Mouse (Mus musculus) heart, embryonic 12.5 days (tissue): ENCODE measurements around the gene Tnnc1. TPM values are rescaled to one million over a fixed set of nuclear protein-coding genes. Genes with fewer than 3 reads are reported as not detected.

ENCODE experiments used
- ATAC-seq: fragments of 200-750 bp; cut with Nextera tagmentation; 2 replicates; pipeline ENCODE4 v1.8.0; 2017; ENCODE audit warnings: moderate TSS enrichment, moderate library complexity; ENCODE audit not compliant: insufficient number of reproducible peaks, low FRiP score
- H3K27ac ChIP-seq: fragments of 300-500 bp; sonication (generic); 2 replicates; pipeline ENCODE4 v1.5.1; 2016; ENCODE audit warnings: mild to moderate bottlenecking, moderate library complexity; ENCODE audit not compliant: poor library complexity, severe bottlenecking
- H3K27me3 ChIP-seq: fragments of 300-500 bp; sonication (generic); replicated peaks from 2 replicates; pipeline ENCODE4 v1.6.1; 2016; ENCODE audit warnings: mild to moderate bottlenecking, moderate library complexity
- H3K36me3 ChIP-seq: fragments of 300-500 bp; sonication (generic); 2 replicates; pipeline ENCODE4 v1.6.1; 2016; ENCODE audit warnings: mild to moderate bottlenecking, moderate library complexity
- H3K4me1 ChIP-seq: fragments of 300-500 bp; sonication (generic); replicated peaks from 2 replicates; pipeline ENCODE4 v1.6.1; 2016; ENCODE audit warnings: mild to moderate bottlenecking
- H3K4me2 ChIP-seq: fragments of 300-500 bp; sonication (generic); 2 replicates; pipeline ENCODE4 v1.6.1; 2016; ENCODE audit warnings: mild to moderate bottlenecking, moderate library complexity
- H3K4me3 ChIP-seq: fragments of 300-500 bp; sonication (generic); 2 replicates; pipeline ENCODE4 v1.5.1; 2016; ENCODE audit warnings: mild to moderate bottlenecking
- H3K9ac ChIP-seq: fragments of 300-500 bp; sonication (generic); 2 replicates; pipeline ENCODE4 v1.6.1; 2016; ENCODE audit warnings: mild to moderate bottlenecking, moderate library complexity
- H3K9me3 ChIP-seq: fragments of 300-500 bp; sonication (generic); replicated peaks from 2 replicates; pipeline ENCODE4 v1.6.1; 2016; ENCODE audit warnings: mild to moderate bottlenecking, moderate library complexity
- WGBS: fragments of 180-500 bp; shearing (Covaris S2); methylation state at CpG from one replicate; pipeline ENCODE4 v1.1.7; 2016; 5-methylcytosine and 5-hydroxymethylcytosine counted together
- polyA plus RNA-seq: library from polyadenylated mRNA; unstranded; fragments of >200 nt; fragmentation: Nextera tagmentation; extraction: Ambion mirVana; gene quantifications from 2 replicates; pipeline ENCODE4 v1.2.1, GENCODE M21; 2016

The Tnnc1 gene
- polyA plus RNA-seq, result 3,183 and 3,245 TPM in 2 replicates

GRCm38 (mm10) chr14:31208084-31208483, at the start of gene Tnnc1:
Tnnc1 (plus strand) TSS chr14:31208312.
- Histone ChIP-seq H3K9ac (peak within 1 kb of the TSS; percentile 98), H3K27ac (peak within 1 kb of the TSS; percentile 98), H3K4me1 (peaks cover 56% of the 10 kb centered on the region), H3K4me3 (peak within 1 kb of the TSS; percentile 89), H3K27me3 (no peaks in the 10 kb centered on the region), H3K36me3 (peaks cover 49% of the 10 kb centered on the region), H3K9me3 (no peaks in the 10 kb centered on the region), H3K4me2 (peak within 1 kb of the TSS; percentile 96)
- 56% methylated on average over 2 of the region's 2 CpGs for WGBS
- ATAC-seq, result no peak

GRCm38 (mm10) chr14:31160196-31161150, 47.6 kb upstream of the Tnnc1 start:
- H3K27me3 ChIP-seq, result no peaks in the 10 kb centered on the region
- ATAC-seq, result no peak
- H3K27ac ChIP-seq, result no peak overlapping the region
- H3K4me2 ChIP-seq, result 0 out of 2 replicates have a peak overlapping the region, but pooled peaks have one; percentile 4
- H3K9me3 ChIP-seq, result no peaks in the 10 kb centered on the region
- H3K4me1 ChIP-seq, result peaks cover 42% of the 10 kb centered on the region
- 65% methylated on average over 27 of the region's 27 CpGs for WGBS
- H3K4me3 ChIP-seq, result no peak overlapping the region
- H3K9ac ChIP-seq, result no peak overlapping the region
- H3K36me3 ChIP-seq, result peaks cover 17% of the 10 kb centered on the region

GRCm38 (mm10) chr14:31161191-31161590, 46.9 kb upstream of the Tnnc1 start:
- no peak for ATAC-seq
- WGBS, result 87% methylated on average over 7 of the region's 7 CpGs
- H3K9me3 ChIP-seq, result no peaks in the 10 kb centered on the region
- H3K27ac ChIP-seq, result no peak overlapping the region
- no peak overlapping the region for H3K9ac ChIP-seq
- no peak overlapping the region for H3K4me2 ChIP-seq
- peaks cover 14% of the 10 kb centered on the region; the same call in 1 of the 2 replicates for H3K36me3 ChIP-seq
- peaks cover 50% of the 10 kb centered on the region for H3K4me1 ChIP-seq
- no peaks in the 10 kb centered on the region for H3K27me3 ChIP-seq
- H3K4me3 ChIP-seq, result no peak overlapping the region

GRCm38 (mm10) chr14:31161638-31162037, 46.5 kb upstream of the Tnnc1 start:
- Histone ChIP-seq H3K9me3 (no peaks in the 10 kb centered on the region), H3K36me3 (peaks cover 14% of the 10 kb centered on the region; the same call in 1 of the 2 replicates), H3K27ac (no peak overlapping the region), H3K4me1 (peaks cover 54% of the 10 kb centered on the region), H3K27me3 (no peaks in the 10 kb centered on the region), H3K4me3 (no peak overlapping the region), H3K4me2 (no peak overlapping the region), H3K9ac (no peak overlapping the region)
- ATAC-seq, result no peak
- WGBS, result 79% methylated on average over 10 of the region's 10 CpGs

GRCm38 (mm10) chr14:31164067-31164466, 44.0 kb upstream of the Tnnc1 start:
- peaks cover 9% of the 10 kb centered on the region; the same call in 1 of the 2 replicates for H3K36me3 ChIP-seq
- 0 out of 2 replicates have a peak, but pooled peaks have one; percentile 13 for ATAC-seq
- peak overlapping the region; percentile 22; the same call in 1 of the 2 replicates for H3K27ac ChIP-seq

GRCm38 (mm10) chr14:31165010-31165409, 43.1 kb upstream of the Tnnc1 start:
- no peak overlapping the region for H3K4me2 ChIP-seq
- peaks cover 8% of the 10 kb centered on the region for H3K36me3 ChIP-seq
- WGBS, result 63% methylated on average over 2 of the region's 2 CpGs
- H3K4me1 ChIP-seq, result peaks cover 68% of the 10 kb centered on the region
- H3K4me3 ChIP-seq, result no peak overlapping the region
- no peak overlapping the region for H3K9ac ChIP-seq
- no peak overlapping the region for H3K27ac ChIP-seq
- no peaks in the 10 kb centered on the region for H3K9me3 ChIP-seq
- ATAC-seq, result no peak
- no peaks in the 10 kb centered on the region for H3K27me3 ChIP-seq

More at GRCm38 (mm10) chr14:31164067-31164466, 44.0 kb upstream of the Tnnc1 start:
- no peaks in the 10 kb centered on the region for H3K27me3 ChIP-seq
- H3K9me3 ChIP-seq, result no peaks in the 10 kb centered on the region
- WGBS, result 27% methylated on average over 8 of the region's 8 CpGs
- no peak overlapping the region for H3K4me3 ChIP-seq
- H3K4me2 ChIP-seq, result peak overlapping the region; percentile 0; the same call in 1 of the 2 replicates
- H3K9ac ChIP-seq, result no peak overlapping the region
- peaks cover 68% of the 10 kb centered on the region for H3K4me1 ChIP-seq

GRCm38 (mm10) chr14:31165458-31165857, 42.7 kb upstream of the Tnnc1 start:
- Histone ChIP-seq H3K27me3 (no peaks in the 10 kb centered on the region), H3K27ac (no peak overlapping the region), H3K9me3 (no peaks in the 10 kb centered on the region), H3K4me3 (no peak overlapping the region), H3K9ac (no peak overlapping the region), H3K36me3 (peaks cover 12% of the 10 kb centered on the region), H3K4me1 (peaks cover 68% of the 10 kb centered on the region), H3K4me2 (peak overlapping the region; percentile 56; the same call in 1 of the 2 replicates)
- ATAC-seq, result no peak
- 54% methylated on average over 7 of the region's 7 CpGs for WGBS

- Histone ChIP-seq H3K4me3 (peak overlapping the region; percentile 43), H3K9ac (no peak overlapping the region), H3K4me2 (peak overlapping the region; percentile 56)
Measured at GRCm38 (mm10) chr14:31165991-31166630, 42.0 kb upstream of the Tnnc1 start.

GRCm38 (mm10) chr14:31166827-31167226, 41.3 kb upstream of the Tnnc1 start:
- Histone ChIP-seq H3K36me3 (peaks cover 26% of the 10 kb centered on the region), H3K4me1 (peaks cover 70% of the 10 kb centered on the region), H3K27ac (no peak overlapping the region), H3K4me2 (peak overlapping the region; percentile 56), H3K4me3 (peak overlapping the region; percentile 43), H3K9me3 (no peaks in the 10 kb centered on the region), H3K27me3 (no peaks in the 10 kb centered on the region), H3K9ac (peak overlapping the region; percentile 36)
- ATAC-seq, result no peak
- WGBS, result 46% methylated on average over 9 of the region's 9 CpGs

More at GRCm38 (mm10) chr14:31165991-31166630, 42.0 kb upstream of the Tnnc1 start:
- no peak overlapping the region for H3K27ac ChIP-seq
- H3K27me3 ChIP-seq, result no peaks in the 10 kb centered on the region
- 48% methylated on average over 10 of the region's 10 CpGs for WGBS
- ATAC-seq, result no peak
- peaks cover 19% of the 10 kb centered on the region for H3K36me3 ChIP-seq
- no peaks in the 10 kb centered on the region for H3K9me3 ChIP-seq
- peaks cover 67% of the 10 kb centered on the region for H3K4me1 ChIP-seq

- Histone ChIP-seq H3K9ac (peak within 1 kb of the TSS; percentile 56), H3K36me3 (peaks cover 37% of the 10 kb centered on the region), H3K27me3 (no peaks in the 10 kb centered on the region), H3K4me2 (peak within 1 kb of the TSS; percentile 56), H3K9me3 (no peaks in the 10 kb centered on the region), H3K4me3 (peak within 1 kb of the TSS; percentile 43), H3K27ac (peak within 1 kb of the TSS; percentile 62), H3K4me1 (peaks cover 74% of the 10 kb centered on the region)
- ATAC-seq, result peak; percentile 45
- WGBS, result 17% methylated on average over 10 of the region's 10 CpGs
Measured at GRCm38 (mm10) chr14:31168425-31168824, 39.7 kb upstream of the Tnnc1 start, which contains the start of gene Stab1. Stab1 (minus strand) TSS chr14:31168641.

GRCm38 (mm10) chr14:31169508-31169907, 38.6 kb upstream of the Tnnc1 start:
- H3K4me3 ChIP-seq, result no peak overlapping the region
- H3K27ac ChIP-seq, result no peak overlapping the region
- H3K4me1 ChIP-seq, result peaks cover 73% of the 10 kb centered on the region
- H3K27me3 ChIP-seq, result no peaks in the 10 kb centered on the region
- no peak overlapping the region for H3K4me2 ChIP-seq
- H3K9me3 ChIP-seq, result no peaks in the 10 kb centered on the region
- 55% methylated on average over 6 of the region's 6 CpGs for WGBS
- H3K9ac ChIP-seq, result no peak overlapping the region
- no peak for ATAC-seq
- peaks cover 46% of the 10 kb centered on the region for H3K36me3 ChIP-seq
